Mouse (Mus musculus) mouse embryonic stem cell (cell line): ENCODE results near the gene Amz1.

Experiments used
- in situ Hi-C, 2 experiments: fragments of 300-500 bp; cut with MboI; formaldehyde crosslinking; loops; 1 replicate in 1 of 2; 3 replicates in 1 of 2; pipeline ENCODE4 v1.14.3; 2019 to 2020; ENCODE audit warnings: low sequenced_read_pairs in 2 of 2, low pct_unique_long_range_greater_than_20kb in 1 of 2, mixed read lengths in 1 of 2; ENCODE audit not compliant: unreplicated experiment in 1 of 2

The Amz1 gene

GRCm38 (mm10) chr5:140752639-140753038 is 28.7 kb downstream of the Amz1 start:
- in situ Hi-C loops: no loop called here

- in situ Hi-C loops: no loop called here
Measured at GRCm38 (mm10) chr5:140753223-140753622, 29.3 kb downstream of the Amz1 start.

- in situ Hi-C loops: no loop called here
Measured at GRCm38 (mm10) chr5:140758864-140759263, 34.9 kb downstream of the Amz1 start.

- in situ Hi-C loops: no loop called here
Measured at GRCm38 (mm10) chr5:140762540-140762939, 38.6 kb downstream of the Amz1 start.

GRCm38 (mm10) chr5:140764921-140765613 is 41.1 kb downstream of the Amz1 start:
- in situ Hi-C loops: no loop called here

GRCm38 (mm10) chr5:140766566-140766965 is 42.6 kb downstream of the Amz1 start:
- in situ Hi-C loops: no loop called here

DNA sequence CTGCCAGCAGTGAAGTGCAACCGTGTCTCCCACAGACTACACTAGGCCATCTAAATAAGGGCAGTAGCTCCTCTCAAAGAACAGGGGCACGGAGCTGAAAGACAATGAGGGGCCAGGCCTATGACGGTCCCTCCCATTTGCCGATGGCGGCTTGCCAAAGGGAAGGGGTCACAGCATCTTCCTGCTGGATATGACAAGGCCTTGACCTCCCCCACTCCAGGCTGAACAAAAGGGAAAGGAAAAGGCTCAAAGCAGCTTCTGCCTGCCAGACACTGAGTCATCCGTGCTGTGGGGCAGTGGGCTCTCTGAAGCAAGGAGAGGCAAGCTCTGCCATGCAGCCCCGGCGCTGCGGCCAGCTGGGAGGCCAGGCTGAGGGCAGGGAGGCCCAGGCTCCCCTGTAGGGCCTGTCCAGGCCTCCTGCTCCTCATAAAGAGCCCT is 43.8 kb downstream of the Amz1 start:
- in situ Hi-C loops: no loop called here

DNA sequence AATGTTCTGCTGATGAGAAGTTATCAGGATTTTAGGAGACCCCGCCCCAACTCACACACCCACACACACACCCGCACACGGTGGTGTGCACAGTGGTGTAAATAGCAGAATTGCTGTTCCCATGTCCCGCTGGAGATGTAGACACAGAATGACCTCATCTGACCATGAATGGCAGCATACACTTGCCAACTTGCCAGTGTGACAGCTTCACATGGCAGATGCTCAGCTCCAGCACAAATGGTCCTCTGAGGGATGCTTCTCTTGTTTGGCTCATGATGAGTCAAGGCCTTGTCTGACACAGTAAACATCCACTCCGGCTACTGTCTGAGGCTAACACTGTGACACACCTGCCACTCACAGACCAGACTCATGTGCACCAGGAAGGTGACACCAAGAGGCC is 44.4 kb downstream of the Amz1 start:
- in situ Hi-C loops: no loop called here

- in situ Hi-C loops: no loop called here
Measured at GRCm38 (mm10) chr5:140771612-140772011, 47.7 kb downstream of the Amz1 start.

DNA sequence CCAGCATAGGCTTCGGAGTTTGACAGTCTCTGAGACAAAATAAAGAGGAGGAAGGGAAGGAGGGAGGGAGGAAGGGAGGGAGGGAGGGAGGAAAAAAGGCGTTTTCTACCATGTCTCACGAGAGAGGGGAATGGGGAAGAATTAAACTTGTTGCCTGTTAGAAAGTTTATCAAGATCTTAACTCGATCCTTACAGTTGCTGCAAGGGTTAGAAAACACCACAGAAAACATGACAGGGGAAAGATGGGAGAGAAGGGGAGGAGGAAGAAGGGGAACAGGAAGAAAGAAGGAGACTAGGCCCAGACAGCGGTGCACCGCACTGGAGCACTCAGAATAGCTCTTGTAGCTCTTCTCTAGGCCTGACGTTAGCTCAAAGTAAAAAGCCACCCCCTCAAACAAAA is 48.2 kb downstream of the Amz1 start:
- in situ Hi-C loops: no loop called here

GRCm38 (mm10) chr5:140775111-140775510 is 51.2 kb downstream of the Amz1 start:
- in situ Hi-C loops: no loop called here

DNA sequence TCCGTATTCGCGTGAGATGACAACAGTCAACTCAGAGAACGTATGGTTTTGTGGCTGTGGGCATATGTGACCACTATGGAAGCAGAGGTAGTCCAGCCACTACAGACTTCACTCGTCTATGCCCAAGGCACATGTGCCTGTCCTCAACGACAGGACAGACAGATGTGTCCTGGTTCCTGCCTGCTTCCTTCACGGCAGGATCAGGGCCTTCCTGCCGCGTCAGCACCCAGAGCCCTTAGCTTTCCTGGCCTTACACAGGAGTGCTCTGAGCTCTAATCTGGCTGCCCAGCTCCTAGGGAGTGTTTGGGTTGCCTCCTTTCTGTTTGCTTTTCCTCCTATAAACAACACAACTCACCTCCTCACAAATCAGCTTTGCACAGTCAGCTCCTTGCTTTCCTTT is 53.0 kb downstream of the Amz1 start:
- in situ Hi-C loops: no loop called here

GRCm38 (mm10) chr5:140781122-140781521 is 57.2 kb downstream of the Amz1 start:
- in situ Hi-C loops: no loop called here

GRCm38 (mm10) chr5:140781886-140782572 is 58.1 kb downstream of the Amz1 start:
- in situ Hi-C loops: no loop called here

DNA sequence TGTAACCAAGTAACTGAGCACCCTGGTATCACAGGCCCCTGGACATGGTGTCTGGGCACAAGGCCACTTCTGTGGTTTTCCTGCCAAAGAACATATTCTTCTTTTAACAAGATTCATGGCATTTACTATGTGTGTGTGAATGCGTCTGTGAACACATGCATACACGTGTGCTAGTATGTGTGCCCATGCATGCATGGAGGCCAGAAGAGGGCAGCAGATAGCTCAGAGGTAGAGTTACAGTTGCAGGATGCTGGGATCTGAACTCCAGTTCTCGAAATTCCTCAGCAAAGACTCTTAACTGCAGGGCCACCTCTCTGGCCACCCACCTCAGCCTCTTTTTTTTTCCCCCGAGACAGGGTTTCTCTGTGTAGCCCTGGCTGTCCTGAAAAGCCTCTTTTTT is 59.6 kb downstream of the Amz1 start:
- in situ Hi-C loops: no loop called here

DNA sequence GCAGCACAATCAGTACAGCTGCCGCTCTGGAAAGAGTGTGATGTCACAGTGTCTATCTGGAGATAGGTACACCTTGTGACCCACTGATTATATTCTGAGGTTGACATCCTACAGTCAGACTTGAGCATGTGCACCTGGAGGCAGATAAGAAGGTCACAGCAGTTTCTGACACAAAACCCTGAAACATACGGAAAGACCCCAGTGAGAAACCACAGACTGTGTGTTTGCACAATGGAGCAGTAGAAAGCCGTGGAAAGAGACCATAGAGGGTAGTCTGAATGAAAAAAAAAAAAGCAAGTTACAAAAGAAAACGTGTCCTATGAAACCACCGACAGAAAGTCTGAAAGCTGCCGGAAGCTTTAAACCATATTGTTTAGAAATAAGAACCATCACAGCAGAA is 60.4 kb downstream of the Amz1 start:
- in situ Hi-C loops: no loop called here

DNA sequence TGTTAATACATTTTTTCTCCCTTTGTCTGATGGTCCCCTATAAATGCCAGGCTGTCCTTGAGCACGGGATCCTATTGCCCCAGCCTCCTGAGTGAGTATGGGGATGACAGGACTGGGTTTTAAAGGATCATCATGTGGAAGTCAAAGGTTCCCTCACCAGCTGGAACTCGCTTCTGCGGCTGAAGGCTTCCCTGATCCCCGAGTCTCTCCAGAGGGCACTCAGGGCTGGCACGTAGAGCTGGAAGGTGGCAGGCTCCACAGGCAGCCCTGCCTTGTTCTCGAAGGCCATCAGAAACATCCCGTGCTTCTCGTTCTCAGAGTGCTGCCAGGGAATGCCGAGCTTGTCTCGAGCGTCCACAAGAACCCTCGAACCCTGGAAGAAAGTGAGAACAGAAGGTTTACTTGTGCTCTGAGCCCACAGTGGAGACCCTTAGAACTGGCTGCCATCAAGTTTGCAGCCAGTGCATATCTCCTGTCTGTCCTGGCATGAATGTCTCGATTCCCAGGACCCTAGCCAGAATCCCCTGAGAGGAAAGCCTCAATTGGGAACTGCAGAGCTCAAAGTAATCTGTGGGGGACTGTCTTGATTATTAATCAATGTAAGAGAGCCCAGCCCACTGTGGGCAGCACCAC is 61.4 kb downstream of the Amz1 start:
- in situ Hi-C loops: no loop called here

DNA sequence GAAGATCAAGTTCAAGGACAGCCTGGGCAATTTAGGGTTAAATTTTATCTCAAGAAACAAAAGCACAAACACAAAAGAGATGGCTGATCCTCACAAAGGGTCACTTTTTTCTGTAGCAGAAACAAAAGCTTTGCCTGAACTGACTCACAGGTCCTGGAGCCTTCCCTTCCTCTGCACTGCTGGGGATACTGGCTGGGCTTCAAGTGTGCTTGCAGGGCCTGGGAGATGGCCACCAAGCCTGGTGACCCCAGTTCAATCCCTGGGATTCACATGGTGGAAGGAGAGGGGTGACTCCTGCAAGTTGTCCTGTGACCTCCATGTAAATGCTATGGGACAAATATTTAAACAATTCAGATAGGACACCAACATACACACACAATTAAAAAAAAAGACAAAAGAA is 65.6 kb downstream of the Amz1 start:
- in situ Hi-C loops: no loop called here

- in situ Hi-C loops: no loop called here
Measured at GRCm38 (mm10) chr5:140790392-140790791, 66.5 kb downstream of the Amz1 start.
